Mouse (Mus musculus) ES-E14 (cell line): ENCODE data around the gene Olig1. TPM values are rescaled to one million over a fixed set of nuclear protein-coding genes. Genes with fewer than 3 reads are reported as not detected.

Experiments
- DNase-seq: peaks from one replicate; pipeline ENCODE4 v3.0.0-alpha.2; 2013; ENCODE audit warnings: low read depth, low spot score
- H3K27ac ChIP-seq: 2 replicates; pipeline ENCODE4 v1.5.1; 2012; ENCODE audit warnings: low read depth, mild to moderate bottlenecking, low read length, moderate library complexity, mixed read lengths; ENCODE audit not compliant: poor library complexity, insufficient read depth, severe bottlenecking
- H3K36me3 ChIP-seq: 2 replicates; pipeline ENCODE4 v1.6.1; 2012; ENCODE audit warnings: mild to moderate bottlenecking, low read length, moderate library complexity, mixed read lengths; ENCODE audit not compliant: control insufficient read depth, poor library complexity, insufficient read depth, severe bottlenecking
- H3K4me1 ChIP-seq, 2 experiments: fragments of 150-350 bp in 1 of 2; sonication (generic) in 1 of 2; 2 replicates each; pipeline ENCODE4 v1.6.1; 2012; ENCODE audit warnings: low read length in 2 of 2, mild to moderate bottlenecking in 1 of 2, mixed read lengths in 1 of 2; ENCODE audit not compliant: control insufficient read depth in 2 of 2, insufficient read depth in 2 of 2, poor library complexity in 1 of 2
- H3K4me3 ChIP-seq, 2 experiments: fragments of 150-350 bp in 1 of 2; sonication (generic) in 1 of 2; 2 replicates each; pipeline ENCODE4 v1.5.1; 2012; ENCODE audit warnings: low read length in 2 of 2, low read depth in 1 of 2, mild to moderate bottlenecking in 1 of 2, mixed read lengths in 1 of 2; ENCODE audit not compliant: insufficient read depth in 1 of 2, poor library complexity in 1 of 2, severe bottlenecking in 1 of 2
- H3K9ac ChIP-seq: 2 replicates; pipeline ENCODE4 v1.6.1; 2012; ENCODE audit warnings: low read depth, mild to moderate bottlenecking, low read length, mixed read lengths; ENCODE audit not compliant: poor library complexity, insufficient read depth, severe bottlenecking
- H3K9me3 ChIP-seq: fragments of 150-350 bp; sonication (generic); 2 replicates; pipeline ENCODE4 v1.6.1; 2012; ENCODE audit warnings: low read depth, mild to moderate bottlenecking, low read length; ENCODE audit not compliant: control insufficient read depth, insufficient read depth
- CHD2 ChIP-seq: IDR thresholded peaks from 2 replicates; pipeline ENCODE4 v1.6.1; 2014; ENCODE audit warnings: mild to moderate bottlenecking, low read depth, low read length, inconsistent platforms
- HCFC1 ChIP-seq: IDR thresholded peaks from 2 replicates; pipeline ENCODE4 v1.6.1; 2012; ENCODE audit warnings: low read length, inconsistent platforms, borderline replicate concordance; ENCODE audit not compliant: insufficient read depth
- MAFK ChIP-seq: IDR thresholded peaks from 2 replicates; pipeline ENCODE4 v1.6.1; 2014; ENCODE audit warnings: mild to moderate bottlenecking, low read depth, low read length, inconsistent platforms; ENCODE audit not compliant: insufficient read depth
- ZC3H11A ChIP-seq: IDR thresholded peaks from 2 replicates; pipeline ENCODE4 v1.6.1; 2012; ENCODE audit warnings: low read depth, mild to moderate bottlenecking, inconsistent platforms, low read length, borderline replicate concordance
- ZNF384 ChIP-seq: IDR thresholded peaks from 2 replicates; pipeline ENCODE4 v1.6.1; 2012; ENCODE audit warnings: low read depth, low read length, inconsistent platforms
- in situ Hi-C, 2 experiments: fragments of 600-800 bp; cut with MboI; formaldehyde crosslinking; loops; one replicate each; pipeline ENCODE4 v1.15.1; 2025; ENCODE audit warnings: low sequenced_read_pairs in 2 of 2, inconsistent platforms in 1 of 2; ENCODE audit not compliant: unreplicated experiment in 2 of 2
- total RNA-seq: library from RNA; depleted of rRNA; stranded (reverse); fragments of 300-350 nt; gene quantifications from 2 replicates; pipeline ENCODE4 v1.2.3, GENCODE M21; 2012

Olig1 gene
- total RNA-seq, 1 experiment = 0.22 TPM

- no peak for DNase-seq
- H3K9ac ChIP-seq = no peak overlapping the region
- TF ChIP-seq HCFC1 (no peak), ZNF384 (no peak), ZC3H11A (no peak), MAFK (no peak), CHD2 (no peak)
- in situ Hi-C loops = loop anchor here in 1 of 2 experiments (5.0 kb wide), 1 partner anchor 128 kb away; no protein-coding TSS in a partner anchor
- H3K9me3 ChIP-seq = no peaks in the 10 kb centered on the region
- no peak overlapping the region for H3K27ac ChIP-seq
- no peak overlapping the region for H3K4me3 ChIP-seq
- peaks cover 4 to 12% of the 10 kb centered on the region in 2 experiments; a peak in 2 of 4 replicates for H3K4me1 ChIP-seq
- H3K36me3 ChIP-seq = no peaks in the 10 kb centered on the region
Measured at GRCm38 (mm10) chr16:91224068-91224402, 45.5 kb upstream of the Olig1 start.

GRCm38 (mm10) chr16:91224481-91225232 is 44.9 kb upstream of the Olig1 start:
- Histone ChIP-seq H3K36me3 (no peaks in the 10 kb centered on the region), H3K27ac (no peak overlapping the region), H3K9ac (no peak overlapping the region), H3K4me3 (peak overlapping the region; percentile 26 to 59), H3K4me1 (peaks cover 4 to 12% of the 10 kb centered on the region in 2 experiments; a peak in 2 of 4 replicates), H3K9me3 (no peaks in the 10 kb centered on the region)
- in situ Hi-C loops = loop anchor here in 1 of 2 experiments (5.0 kb wide), 1 partner anchor 128 kb away; no protein-coding TSS in a partner anchor
- TF ChIP-seq MAFK (no peak), CHD2 (no peak), HCFC1 (no peak), ZNF384 (no peak), ZC3H11A (no peak)
- no peak for DNase-seq

- in situ Hi-C loops = no loop called here
- DNase-seq = peak; percentile 72
- Histone ChIP-seq H3K9ac (no peak within 1 kb of the TSS), H3K4me3 (peak within 1 kb of the TSS; percentile 26 to 59), H3K4me1 (peaks cover 4 to 12% of the 10 kb centered on the region in 2 experiments; a peak in 2 of 4 replicates), H3K36me3 (no peaks in the 10 kb centered on the region), H3K27ac (no peak within 1 kb of the TSS), H3K9me3 (no peaks in the 10 kb centered on the region)
- TF ChIP-seq ZNF384 = no peak
- no peak for TF ChIP-seq ZC3H11A
- no peak for TF ChIP-seq HCFC1
- TF ChIP-seq CHD2 = no peak
- TF ChIP-seq MAFK = no peak
Measured at GRCm38 (mm10) chr16:91225233-91226037, 44.1 kb upstream of the Olig1 start, which contains the start of gene Olig2. Olig2 (plus strand) TSS chr16:91225457.

- no peak overlapping the region for H3K9ac ChIP-seq
- in situ Hi-C loops = no loop called here
Measured at GRCm38 (mm10) chr16:91226038-91226882, 43.3 kb upstream of the Olig1 start.

More at GRCm38 (mm10) chr16:91226038-91226882, 43.3 kb upstream of the Olig1 start:
- Histone ChIP-seq H3K27ac (no peak overlapping the region), H3K4me3 (peak overlapping the region; percentile 26 to 48; a peak in 2 of 4 replicates), H3K9me3 (no peaks in the 10 kb centered on the region), H3K4me1 (peaks cover 1 to 8% of the 10 kb centered on the region in 2 experiments; a peak in 2 of 4 replicates), H3K36me3 (no peaks in the 10 kb centered on the region)
- TF ChIP-seq MAFK (no peak), ZNF384 (no peak), CHD2 (no peak), ZC3H11A (no peak)
- DNase-seq = no peak
